Mouse (Mus musculus) heart, embryonic 14.5 days (tissue): ENCODE data around the gene Olfr744. TPM values are rescaled to one million over a fixed set of nuclear protein-coding genes. Genes with fewer than 3 reads are reported as not detected.
"Not testable (repeated sequence)": the region's sequence is repeated elsewhere in the genome, so short reads cannot be mapped to it uniquely, and the experiment has no call there.

Experiments used
- ATAC-seq: fragments of 200-750 bp; cut with Nextera tagmentation; 2 replicates; pipeline ENCODE4 v1.8.0; 2017; ENCODE audit warnings: low read depth, moderate TSS enrichment; ENCODE audit not compliant: insufficient number of reproducible peaks, insufficient read depth, low FRiP score
- H3K27ac ChIP-seq, 2 experiments: fragments of 200-500 bp in 1 of 2; fragments of 300-500 bp in 1 of 2; sonication (generic) in 1 of 2; replicated peaks in 1 of 2; 2 replicates each; pipeline ENCODE4 v1.5.1; 2012 to 2014; ENCODE audit warnings: low read depth in 2 of 2, low read length in 2 of 2, control low read depth in 1 of 2, mild to moderate bottlenecking in 1 of 2, mixed read lengths in 1 of 2; ENCODE audit not compliant: control insufficient read depth in 1 of 2, insufficient read depth in 1 of 2
- H3K27me3 ChIP-seq: fragments of 300-500 bp; sonication (generic); 2 replicates; pipeline ENCODE4 v1.6.1; 2014; ENCODE audit warnings: mild to moderate bottlenecking, low read length, control low read depth; ENCODE audit not compliant: control insufficient read depth, insufficient read depth
- H3K36me3 ChIP-seq: fragments of 300-500 bp; sonication (generic); 2 replicates; pipeline ENCODE4 v1.6.1; 2014; ENCODE audit warnings: mild to moderate bottlenecking, control low read depth, low read length, mixed read lengths; ENCODE audit not compliant: control insufficient read depth, insufficient read depth
- H3K4me1 ChIP-seq, 2 experiments: fragments of 200-500 bp in 1 of 2; fragments of 300-500 bp in 1 of 2; sonication (generic) in 1 of 2; 2 replicates each; pipeline ENCODE4 v1.6.1; 2012 to 2014; ENCODE audit warnings: low read length in 2 of 2, control low read depth in 1 of 2, mixed read lengths in 1 of 2; ENCODE audit not compliant: control insufficient read depth in 2 of 2, insufficient read depth in 2 of 2
- H3K4me2 ChIP-seq: fragments of 300-500 bp; sonication (generic); 2 replicates; pipeline ENCODE4 v1.6.1; 2014; ENCODE audit warnings: mild to moderate bottlenecking, low read length
- H3K4me3 ChIP-seq, 2 experiments: fragments of 200-500 bp in 1 of 2; fragments of 300-500 bp in 1 of 2; sonication (generic) in 1 of 2; 2 replicates each; pipeline ENCODE4 v1.5.1; 2012 to 2014; ENCODE audit warnings: low read length in 2 of 2, mild to moderate bottlenecking in 2 of 2, control low read depth in 1 of 2, low read depth in 1 of 2, moderate library complexity in 1 of 2; ENCODE audit not compliant: control insufficient read depth in 1 of 2, insufficient read depth in 1 of 2
- H3K9ac ChIP-seq: fragments of 300-500 bp; sonication (generic); 2 replicates; pipeline ENCODE4 v1.6.1; 2014; ENCODE audit warnings: mild to moderate bottlenecking, low read length
- H3K9me3 ChIP-seq: fragments of 300-500 bp; sonication (generic); 2 replicates; pipeline ENCODE4 v1.6.1; 2016; ENCODE audit warnings: low read length, control low read depth; ENCODE audit not compliant: control insufficient read depth
- WGBS: fragments of 180-500 bp; shearing (Covaris S2); extraction: QIAGEN DNeasy Blood & Tissue Kit; methylation state at CpG from one replicate; pipeline ENCODE4 v1.1.7; 2014; 5-methylcytosine and 5-hydroxymethylcytosine counted together
- polyA plus RNA-seq: library from polyadenylated mRNA; unstranded; fragments of >200 nt; fragmentation: Nextera tagmentation; extraction: Ambion mirVana; gene quantifications from 2 replicates; pipeline ENCODE4 v1.2.1, GENCODE M21; 2014

Gene Olfr744
- not detected in 2 replicates for polyA plus RNA-seq

DNA sequence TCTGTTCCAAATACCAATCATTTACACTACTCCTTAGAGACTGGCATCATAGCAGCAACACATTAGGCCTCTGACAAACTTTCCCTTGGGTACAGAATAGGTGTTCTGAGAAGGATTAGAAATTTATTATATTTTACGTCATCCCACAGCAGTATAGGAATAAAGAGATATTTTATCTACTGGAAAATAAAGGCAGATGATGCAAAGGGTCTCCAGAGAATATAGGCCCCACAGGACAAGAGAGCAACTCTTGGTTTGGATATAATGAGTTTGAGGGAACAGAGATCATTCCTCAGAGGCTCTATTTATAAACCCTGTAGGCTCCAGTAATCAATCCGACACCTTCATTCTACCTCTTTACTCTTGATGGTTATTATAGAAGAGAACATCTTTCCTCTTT lies at the start of gene Olfr744:
Olfr744 (plus strand) TSS at position 301 of the 400 bp plus-strand sequence.
- H3K4me1 ChIP-seq = no peaks in the 10 kb centered on the region
- no peak within 1 kb of the TSS for H3K27ac ChIP-seq
- no peak within 1 kb of the TSS for H3K4me2 ChIP-seq
- no peaks in the 10 kb centered on the region for H3K27me3 ChIP-seq
- no peak within 1 kb of the TSS for H3K4me3 ChIP-seq
- no peaks in the 10 kb centered on the region for H3K36me3 ChIP-seq
- 77% methylated on average over 2 of the region's 2 CpGs for WGBS
- no peak for ATAC-seq
- H3K9me3 ChIP-seq = no peaks in the 10 kb centered on the region
- no peak within 1 kb of the TSS for H3K9ac ChIP-seq

DNA sequence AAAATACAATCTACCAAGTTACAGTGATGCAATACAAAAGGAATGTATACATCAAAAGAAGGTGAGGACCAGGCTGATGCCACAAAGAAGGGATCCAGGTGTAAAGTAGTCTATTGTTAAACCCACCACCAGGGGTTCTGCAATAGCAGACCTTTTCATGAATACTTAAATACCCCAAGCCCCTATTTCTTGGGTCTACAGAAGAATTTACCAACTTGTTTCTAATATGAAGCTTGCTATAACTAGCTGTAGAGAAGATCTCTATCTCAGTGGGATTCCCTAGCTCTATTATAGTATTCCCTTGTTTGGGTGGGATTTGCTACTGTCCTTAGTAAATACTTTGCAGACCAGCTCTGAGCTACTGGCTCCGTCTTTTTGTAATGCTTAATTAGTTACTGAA lies 41.6 kb upstream of the Olfr744 start:
- H3K4me3 ChIP-seq, H3K4me2 ChIP-seq, H3K9ac ChIP-seq, H3K4me1 ChIP-seq, H3K27me3 ChIP-seq, H3K27ac ChIP-seq, H3K36me3 ChIP-seq, ATAC-seq, H3K9me3 ChIP-seq: not testable (repeated sequence)
- 83% methylated on average over 1 of the region's 1 CpGs for WGBS

DNA sequence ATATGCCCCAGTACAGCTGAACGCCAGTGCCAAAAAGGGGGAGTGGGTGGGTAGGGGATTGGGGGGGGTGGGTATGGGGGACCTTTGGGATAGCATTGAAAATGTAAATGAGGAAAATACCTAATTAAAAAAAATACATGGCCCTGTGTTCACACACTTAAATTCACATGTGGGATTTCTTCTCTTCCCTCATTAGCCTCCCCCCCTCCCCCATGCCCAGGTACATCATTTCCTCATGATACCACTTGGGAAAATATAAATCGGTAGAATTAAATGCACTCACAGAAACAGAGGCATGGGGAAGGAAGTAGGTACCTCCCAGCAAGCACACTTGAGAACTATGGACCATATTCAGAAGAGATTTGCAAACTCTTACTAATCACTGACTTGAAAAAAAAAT lies 24.4 kb downstream of the Olfr744 start, which contains the start of gene Olfr745:
Olfr745 (plus strand) TSS at position 301 of the 400 bp plus-strand sequence.
- H3K36me3 ChIP-seq = no peaks in the 10 kb centered on the region
- H3K4me3 ChIP-seq = no peak within 1 kb of the TSS
- WGBS = 75% methylated on average over 2 of the region's 2 CpGs
- no peaks in the 10 kb centered on the region for H3K27me3 ChIP-seq
- H3K4me2 ChIP-seq = no peak within 1 kb of the TSS
- ATAC-seq = no peak
- no peaks in the 10 kb centered on the region for H3K4me1 ChIP-seq
- no peak within 1 kb of the TSS for H3K9ac ChIP-seq
- peaks cover 3% of the 10 kb centered on the region; the same call in 1 of the 2 replicates for H3K9me3 ChIP-seq
- no peak within 1 kb of the TSS for H3K27ac ChIP-seq

DNA sequence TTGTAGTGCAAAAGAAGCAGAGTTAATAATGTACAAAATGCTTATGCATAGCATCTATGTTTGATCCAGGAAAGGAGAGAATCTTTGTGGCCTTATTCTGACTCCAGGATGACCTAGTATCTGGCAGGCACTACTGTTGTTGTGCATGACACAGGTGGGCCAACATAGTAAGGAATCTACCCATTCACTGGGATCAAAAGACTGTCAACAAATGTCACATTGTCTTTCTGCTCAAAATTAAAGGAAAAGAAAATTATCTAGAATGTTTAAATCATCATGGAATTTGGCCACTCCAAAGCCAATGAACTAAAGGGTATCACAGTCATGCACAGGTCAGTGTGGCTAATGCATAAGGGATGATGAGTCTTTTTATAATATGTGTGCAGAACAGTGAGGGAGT lies 32.1 kb downstream of the Olfr744 start, which contains the start of gene Olfr746:
Olfr746 (plus strand) TSS at position 301 of the 400 bp plus-strand sequence.
- no peaks in the 10 kb centered on the region for H3K36me3 ChIP-seq
- H3K9ac ChIP-seq = no peak within 1 kb of the TSS
- no peak for ATAC-seq
- no peak within 1 kb of the TSS for H3K27ac ChIP-seq
- H3K27me3 ChIP-seq = no peaks in the 10 kb centered on the region
- H3K9me3 ChIP-seq = no peaks in the 10 kb centered on the region
- H3K4me1 ChIP-seq = no peaks in the 10 kb centered on the region
- H3K4me3 ChIP-seq = no peak within 1 kb of the TSS
- H3K4me2 ChIP-seq = no peak within 1 kb of the TSS

Other genes starting within 250 kb of the Olfr744 start
- not detected in 2 replicates for gene Olfr736, start 233.7 kb upstream of the Olfr744 start, polyA plus RNA-seq
- not detected in 2 replicates for gene Olfr738, start 207.3 kb upstream of the Olfr744 start, polyA plus RNA-seq
- not detected in 2 replicates for gene Olfr739, start 196.3 kb upstream of the Olfr744 start, polyA plus RNA-seq
- not detected in 2 replicates for gene Olfr740, start 169.3 kb upstream of the Olfr744 start, polyA plus RNA-seq
- gene Olfr741, start 142.1 kb upstream of the Olfr744 start, polyA plus RNA-seq = not detected in 2 replicates
- not detected in 2 replicates for gene Olfr742, start 111.3 kb upstream of the Olfr744 start, polyA plus RNA-seq
- not detected in 2 replicates for gene Olfr743, start 93.0 kb upstream of the Olfr744 start, polyA plus RNA-seq
- gene Olfr745, start 24.5 kb downstream of the Olfr744 start, polyA plus RNA-seq = not detected in 2 replicates
- not detected in 2 replicates for gene Olfr746, start 32.2 kb downstream of the Olfr744 start, polyA plus RNA-seq
- not detected in 2 replicates for gene Olfr747, start 78.3 kb downstream of the Olfr744 start, polyA plus RNA-seq
- not detected in 2 replicates for gene Olfr748, start 92.5 kb downstream of the Olfr744 start, polyA plus RNA-seq
- gene Olfr749, start 130.2 kb downstream of the Olfr744 start, polyA plus RNA-seq = not detected in 2 replicates
- gene Ttc5, start 170.6 kb downstream of the Olfr744 start, polyA plus RNA-seq = 48.8 and 51.8 TPM in 2 replicates
- not detected in 2 replicates for gene Ccnb1ip1, start 192.9 kb downstream of the Olfr744 start, polyA plus RNA-seq
- 42.4 and 46.0 TPM in 2 replicates for gene Parp2, start 193.0 kb downstream of the Olfr744 start, polyA plus RNA-seq